Mouse (Mus musculus) intestine, embryonic 16.5 days (tissue): ENCODE measurements around the gene Cdkn3. TPM values are rescaled to one million over a fixed set of nuclear protein-coding genes. Genes with fewer than 3 reads are reported as not detected.
A peak's percentile ranks its signal among the peaks of the same experiment; 100 is the strongest.
"Not testable (repeated sequence)": the region's sequence is repeated elsewhere in the genome, so short reads cannot be mapped to it uniquely, and the experiment has no call there.

Source experiments
- ATAC-seq: fragments of 200-750 bp; cut with Nextera tagmentation; 2 replicates; pipeline ENCODE4 v1.8.0; 2017; ENCODE audit warnings: moderate TSS enrichment, moderate library complexity
- H3K27ac ChIP-seq: fragments of 300-500 bp; sonication (generic); 2 replicates; pipeline ENCODE4 v1.5.1; 2014; ENCODE audit warnings: mild to moderate bottlenecking, low read length
- H3K27me3 ChIP-seq: fragments of 300-500 bp; sonication (generic); replicated peaks from 2 replicates; pipeline ENCODE4 v1.6.1; 2014; ENCODE audit warnings: low read length, control low read depth, mixed read lengths; ENCODE audit not compliant: control insufficient read depth, insufficient read depth
- H3K36me3 ChIP-seq: fragments of 300-500 bp; sonication (generic); 2 replicates; pipeline ENCODE4 v1.6.1; 2014; ENCODE audit warnings: low read length, control low read depth; ENCODE audit not compliant: control insufficient read depth, insufficient read depth
- H3K4me1 ChIP-seq: fragments of 300-500 bp; sonication (generic); 2 replicates; pipeline ENCODE4 v1.6.1; 2014; ENCODE audit warnings: low read length, control low read depth, mixed read lengths; ENCODE audit not compliant: control insufficient read depth, insufficient read depth
- H3K4me2 ChIP-seq: fragments of 300-500 bp; sonication (generic); 2 replicates; pipeline ENCODE4 v1.6.1; 2014; ENCODE audit warnings: low read depth, low read length, control low read depth
- H3K4me3 ChIP-seq: fragments of 300-500 bp; sonication (generic); 2 replicates; pipeline ENCODE4 v1.5.1; 2014; ENCODE audit warnings: mild to moderate bottlenecking, low read length
- H3K9ac ChIP-seq: fragments of 300-500 bp; sonication (generic); 2 replicates; pipeline ENCODE4 v1.6.1; 2014; ENCODE audit warnings: low read depth, low read length
- H3K9me3 ChIP-seq: fragments of 300-500 bp; sonication (generic); 2 replicates; pipeline ENCODE4 v1.6.1; 2016; ENCODE audit warnings: low read length, control low read depth; ENCODE audit not compliant: control insufficient read depth
- WGBS: fragments of 180-500 bp; shearing (Covaris S2); extraction: QIAGEN DNeasy Blood & Tissue Kit; methylation state at CpG from one replicate; pipeline ENCODE4 v1.1.7; 2014; 5-methylcytosine and 5-hydroxymethylcytosine counted together
- polyA plus RNA-seq: library from polyadenylated mRNA; unstranded; fragments of >200 nt; fragmentation: Nextera tagmentation; extraction: Ambion mirVana; gene quantifications from 2 replicates; pipeline ENCODE4 v1.2.1, GENCODE M21; 2015

Cdkn3 gene
- polyA plus RNA-seq, 1 experiment from 2014 or later: 61.1 TPM

DNA sequence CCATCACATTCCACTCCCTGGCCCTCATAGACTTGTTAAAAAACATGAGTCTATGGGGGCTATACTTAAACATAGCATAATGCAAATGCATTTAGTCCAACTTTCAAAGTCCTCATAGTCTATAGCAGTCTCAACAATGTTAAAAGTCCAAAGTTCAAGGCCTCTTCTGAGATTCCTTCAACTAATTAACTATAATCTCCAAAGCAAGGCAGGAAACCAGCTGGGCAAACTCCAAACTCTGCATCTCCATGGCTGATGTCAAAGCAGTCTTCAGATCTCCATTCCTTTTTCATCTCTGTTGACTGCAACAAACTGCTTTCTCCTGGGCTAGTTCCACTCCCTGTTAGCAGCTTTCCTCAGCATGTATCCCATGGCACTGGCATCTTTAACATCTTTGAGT, 23.0 kb upstream of the Cdkn3 start:
- H3K9ac ChIP-seq, H3K4me1 ChIP-seq, H3K27ac ChIP-seq, ATAC-seq, H3K4me3 ChIP-seq, H3K4me2 ChIP-seq, H3K9me3 ChIP-seq, H3K27me3 ChIP-seq, H3K36me3 ChIP-seq: not testable (repeated sequence)

DNA sequence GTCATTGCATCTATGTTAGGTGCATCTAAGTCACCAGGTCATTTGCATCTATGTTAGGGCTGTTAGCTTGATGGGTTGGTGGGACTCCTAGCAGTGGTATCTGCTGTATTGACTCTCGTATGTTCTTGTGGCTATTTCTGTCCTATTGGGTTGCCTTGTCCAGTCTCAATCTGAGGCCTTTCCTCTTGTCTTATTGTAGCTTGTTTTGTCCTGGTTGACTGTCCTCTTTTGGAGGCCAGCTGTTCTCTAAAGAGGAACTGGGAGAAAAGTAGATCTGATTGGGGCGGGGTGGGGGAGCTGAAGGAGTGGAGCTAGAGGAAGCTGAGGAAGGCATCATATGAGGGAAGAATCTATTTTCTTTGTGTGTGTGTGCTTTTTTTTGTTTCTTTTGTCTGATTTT, 17.7 kb upstream of the Cdkn3 start:
- ATAC-seq: no peak
- Histone ChIP-seq H3K27ac (no peak overlapping the region), H3K4me1 (no peaks in the 10 kb centered on the region), H3K4me2 (no peak overlapping the region), H3K27me3 (no peaks in the 10 kb centered on the region), H3K36me3 (no peaks in the 10 kb centered on the region), H3K9ac (no peak overlapping the region), H3K9me3 (no peaks in the 10 kb centered on the region), H3K4me3 (no peak overlapping the region)
- 88% methylated on average over 2 of the region's 2 CpGs for WGBS

DNA sequence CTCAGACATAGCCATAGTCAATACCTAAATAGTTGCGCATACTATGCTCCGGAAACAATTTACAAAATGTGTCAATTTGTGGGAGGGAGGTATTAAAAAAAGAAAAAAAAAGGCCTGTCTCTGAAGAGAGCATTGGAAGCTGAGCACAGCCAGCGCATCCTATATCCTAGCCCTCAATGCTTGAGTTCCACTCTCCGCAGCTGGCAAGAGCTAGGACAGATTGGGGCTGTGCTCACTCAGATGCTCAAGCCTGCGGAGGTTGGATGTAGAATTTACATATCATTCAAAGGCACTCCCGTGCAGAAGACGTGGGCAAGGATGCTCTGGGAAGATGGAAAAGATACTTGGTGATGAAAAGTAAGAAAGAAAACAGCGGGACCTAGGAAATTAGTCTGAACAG, 14.9 kb upstream of the Cdkn3 start:
- Histone ChIP-seq H3K4me1 (no peaks in the 10 kb centered on the region), H3K4me3 (no peak overlapping the region), H3K4me2 (no peak overlapping the region), H3K27me3 (no peaks in the 10 kb centered on the region), H3K36me3 (no peaks in the 10 kb centered on the region), H3K9ac (no peak overlapping the region), H3K9me3 (no peaks in the 10 kb centered on the region), H3K27ac (no peak overlapping the region)
- 92% methylated on average over 8 of the region's 8 CpGs for WGBS
- ATAC-seq: no peak

DNA sequence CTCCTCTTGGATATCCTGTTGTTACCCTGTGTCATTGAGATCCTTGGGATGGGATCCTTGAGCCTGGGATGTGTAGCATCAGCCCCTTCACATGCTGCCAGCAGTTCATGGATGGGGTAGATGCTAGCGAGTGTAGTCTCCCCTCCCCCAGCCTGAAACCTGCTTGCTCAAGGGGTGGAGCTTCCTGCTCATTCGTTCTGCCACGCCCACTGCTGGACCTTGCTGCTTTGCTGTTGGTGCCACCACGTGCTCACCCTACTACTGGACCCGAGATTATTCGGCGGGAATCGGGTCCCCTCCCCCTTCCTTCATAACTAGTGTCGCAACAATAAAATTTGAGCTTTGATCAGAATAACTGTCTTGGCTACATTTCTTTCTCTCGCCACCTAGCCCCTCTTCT, 6.0 kb upstream of the Cdkn3 start:
- not testable (repeated sequence) for H3K9me3 ChIP-seq, ATAC-seq, H3K36me3 ChIP-seq, H3K27ac ChIP-seq, H3K4me3 ChIP-seq, H3K27me3 ChIP-seq, H3K4me2 ChIP-seq, H3K9ac ChIP-seq, H3K4me1 ChIP-seq
- 60% methylated on average over 8 of the region's 10 CpGs for WGBS

DNA sequence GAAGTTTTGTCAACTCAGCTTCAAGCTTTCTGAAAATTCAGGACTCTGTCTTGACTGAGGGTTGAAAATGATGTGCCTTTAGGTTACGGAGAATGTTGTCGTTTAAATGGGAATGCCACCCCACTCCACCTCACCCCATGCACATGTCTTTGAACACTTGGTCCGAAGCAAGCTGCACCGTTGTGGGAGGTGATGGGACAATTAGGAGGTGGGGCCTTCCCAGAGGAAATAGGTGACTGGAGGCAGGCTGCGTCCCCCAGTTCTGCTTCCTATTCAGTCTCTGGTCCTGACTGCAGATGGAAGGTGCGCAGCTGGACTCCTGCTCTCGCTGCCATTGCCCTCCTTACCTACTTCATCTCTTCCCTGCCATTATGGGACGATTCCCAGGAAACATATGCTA, 4.5 kb upstream of the Cdkn3 start:
- H3K4me2 ChIP-seq: no peak overlapping the region
- no peaks in the 10 kb centered on the region for H3K4me1 ChIP-seq
- no peak overlapping the region for H3K9ac ChIP-seq
- H3K27me3 ChIP-seq: no peaks in the 10 kb centered on the region
- 92% methylated on average over 8 of the region's 8 CpGs for WGBS
- H3K27ac ChIP-seq: no peak overlapping the region
- H3K9me3 ChIP-seq: 0 out of 2 replicates have a peak, but pooled peaks cover 7% of the 10 kb centered on the region
- no peaks in the 10 kb centered on the region for H3K36me3 ChIP-seq
- ATAC-seq: no peak
- no peak overlapping the region for H3K4me3 ChIP-seq

DNA sequence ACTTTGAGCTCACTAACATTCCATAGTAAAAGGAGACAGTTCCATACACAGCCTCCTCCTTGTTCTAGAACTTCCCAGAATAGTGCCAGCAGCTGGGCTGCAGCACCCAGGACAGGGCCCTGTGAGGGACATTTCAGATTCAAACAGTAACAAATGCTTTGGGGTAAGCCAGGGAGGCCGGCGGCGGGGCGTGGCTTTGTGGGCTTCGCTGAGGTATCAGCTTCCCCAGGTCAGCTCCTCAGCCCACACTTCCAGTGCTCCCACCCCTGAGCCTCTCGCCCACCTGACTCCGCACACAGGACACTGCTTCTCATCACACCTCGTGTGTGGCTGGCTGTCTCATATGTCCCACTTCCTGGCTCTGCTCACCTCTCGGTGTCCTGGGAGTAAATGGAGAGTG, 2.6 kb upstream of the Cdkn3 start:
- no peak for ATAC-seq
- no peak overlapping the region for H3K9ac ChIP-seq
- H3K27me3 ChIP-seq: no peaks in the 10 kb centered on the region
- no peak overlapping the region for H3K4me3 ChIP-seq
- no peaks in the 10 kb centered on the region for H3K36me3 ChIP-seq
- H3K4me2 ChIP-seq: no peak overlapping the region
- H3K27ac ChIP-seq: no peak overlapping the region
- 0 out of 2 replicates have a peak, but pooled peaks cover 6% of the 10 kb centered on the region for H3K4me1 ChIP-seq
- 0 out of 2 replicates have a peak, but pooled peaks cover 7% of the 10 kb centered on the region for H3K9me3 ChIP-seq
- 61% methylated on average over 9 of the region's 9 CpGs for WGBS

DNA sequence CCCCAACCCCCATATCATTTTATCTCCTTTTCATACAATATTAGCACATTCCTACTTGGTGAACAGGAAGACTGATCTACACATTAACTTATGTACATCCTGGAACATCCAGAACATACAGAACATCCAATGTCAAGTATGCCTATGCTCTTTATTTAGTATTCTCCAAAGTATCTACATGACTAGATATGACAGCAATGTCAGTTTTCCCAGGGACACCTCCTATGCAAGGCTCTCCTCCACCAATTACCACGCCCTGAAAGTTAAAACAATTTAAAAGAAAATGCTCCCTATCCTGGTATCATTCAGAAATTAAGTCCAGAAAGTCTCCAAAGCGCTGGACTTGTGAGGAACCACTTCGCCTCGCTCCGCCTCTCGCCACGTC, 379 bp upstream of the Cdkn3 start:
- Histone ChIP-seq H3K4me2 (peak overlapping the region; percentile 48), H3K36me3 (no peaks in the 10 kb centered on the region), H3K27me3 (no peaks in the 10 kb centered on the region), H3K27ac (no peak overlapping the region), H3K9me3 (0 out of 2 replicates have a peak, but pooled peaks cover 7% of the 10 kb centered on the region), H3K4me1 (0 out of 2 replicates have a peak, but pooled peaks cover 6% of the 10 kb centered on the region), H3K4me3 (peak overlapping the region; percentile 64), H3K9ac (no peak overlapping the region)
- 5% methylated on average over 7 of the region's 7 CpGs for WGBS
- ATAC-seq: no peak; the same call in 1 of the 2 replicates

DNA sequence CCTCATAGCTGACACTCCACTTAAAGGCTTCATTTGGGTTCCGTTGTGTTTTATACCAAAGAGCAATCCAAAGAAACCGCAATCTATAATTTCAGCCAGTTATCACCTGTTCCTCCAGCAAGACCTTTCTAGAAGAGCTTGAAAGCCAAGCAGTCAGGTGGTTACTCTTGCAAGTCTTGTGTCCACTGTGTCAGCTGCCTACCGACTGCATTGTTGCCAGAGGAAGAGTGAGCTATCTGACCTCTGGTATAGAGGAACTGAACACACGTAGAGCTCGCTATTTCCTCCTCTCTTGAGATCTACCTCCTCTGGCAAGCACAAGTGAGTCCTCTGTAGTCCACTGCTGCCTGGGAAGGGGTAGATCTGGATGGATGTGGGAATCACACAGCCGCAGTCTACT, 845 bp downstream of the Cdkn3 start:
- 0 out of 2 replicates have a peak, but pooled peaks have one; percentile 3 for ATAC-seq
- H3K4me2 ChIP-seq: peak overlapping the region; percentile 77
- 0 out of 2 replicates have a peak, but pooled peaks cover 6% of the 10 kb centered on the region for H3K4me1 ChIP-seq
- no peaks in the 10 kb centered on the region for H3K27me3 ChIP-seq
- peak overlapping the region; percentile 76 for H3K9ac ChIP-seq
- 36% methylated on average over 6 of the region's 6 CpGs for WGBS
- 0 out of 2 replicates have a peak, but pooled peaks cover 2% of the 10 kb centered on the region for H3K9me3 ChIP-seq
- H3K27ac ChIP-seq: no peak overlapping the region
- H3K36me3 ChIP-seq: no peaks in the 10 kb centered on the region
- peak overlapping the region; percentile 64 for H3K4me3 ChIP-seq

DNA sequence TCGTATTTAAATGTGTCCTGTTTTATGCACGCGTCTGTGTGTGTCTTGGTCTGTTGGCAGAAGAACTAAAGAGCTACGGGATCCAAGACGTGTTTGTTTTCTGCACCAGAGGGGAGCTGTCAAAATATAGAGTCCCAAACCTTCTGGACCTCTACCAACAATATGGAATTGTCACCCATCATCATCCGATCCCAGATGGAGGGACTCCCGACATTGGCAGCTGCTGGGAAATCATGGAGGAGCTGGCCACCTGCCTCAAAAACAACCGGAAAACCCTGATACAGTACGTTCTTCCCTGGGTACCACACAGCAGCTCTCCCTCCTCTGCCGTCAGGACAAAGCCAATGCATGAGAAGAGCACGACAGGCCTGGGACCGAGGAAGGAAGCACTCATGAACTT, 6.8 kb downstream of the Cdkn3 start:
- H3K4me1 ChIP-seq: no peaks in the 10 kb centered on the region
- H3K9me3 ChIP-seq: no peaks in the 10 kb centered on the region
- 85% methylated on average over 12 of the region's 12 CpGs for WGBS
- no peak for ATAC-seq
- H3K4me2 ChIP-seq: no peak overlapping the region
- no peak overlapping the region for H3K27ac ChIP-seq
- H3K36me3 ChIP-seq: peaks cover 5% of the 10 kb centered on the region; the same call in 1 of the 2 replicates
- no peaks in the 10 kb centered on the region for H3K27me3 ChIP-seq
- no peak overlapping the region for H3K9ac ChIP-seq
- H3K4me3 ChIP-seq: no peak overlapping the region

DNA sequence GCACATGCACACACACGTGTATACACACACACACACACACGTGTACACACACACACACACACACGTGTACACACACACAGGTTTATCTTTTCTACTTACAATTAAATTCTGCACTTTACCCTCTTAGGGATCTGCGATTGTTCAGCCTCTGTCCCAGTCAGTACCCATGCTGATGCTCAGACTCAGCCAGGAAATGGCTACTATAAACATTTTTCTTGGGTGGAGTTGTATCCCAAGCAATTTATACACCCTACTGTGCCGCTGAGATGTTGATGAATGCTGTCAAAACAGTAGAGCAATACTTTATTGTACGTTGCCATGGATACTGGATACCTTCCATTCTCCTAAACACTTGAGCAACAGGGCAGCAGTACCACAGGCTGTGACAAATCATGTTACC, 9.7 kb downstream of the Cdkn3 start:
- no peak for ATAC-seq
- Histone ChIP-seq H3K36me3 (peaks cover 5% of the 10 kb centered on the region; the same call in 1 of the 2 replicates), H3K4me2 (no peak overlapping the region), H3K4me1 (no peaks in the 10 kb centered on the region), H3K9me3 (no peaks in the 10 kb centered on the region), H3K4me3 (no peak overlapping the region), H3K27me3 (no peaks in the 10 kb centered on the region), H3K9ac (no peak overlapping the region), H3K27ac (no peak overlapping the region)
- 73% methylated on average over 6 of the region's 6 CpGs for WGBS
